Mouse (Mus musculus) spleen, postnatal 10 days (tissue): ENCODE measurements around the gene Hprt.

Experiments used
- DNase-seq, 2 experiments: peaks; one replicate each; pipeline ENCODE4 v3.0.0; 2021 to 2022; ENCODE audit warnings: low spot score in 2 of 2

The Hprt gene

GRCm38 (mm10) chrX:53041006-53041405 is 53.1 kb downstream of the Hprt start:
- peak in 1 of 2 experiments; percentile 17 for DNase-seq

GRCm38 (mm10) chrX:53045187-53045903 is 57.4 kb downstream of the Hprt start:
- DNase-seq, result peak in 1 of 2 experiments; percentile 15

DNA sequence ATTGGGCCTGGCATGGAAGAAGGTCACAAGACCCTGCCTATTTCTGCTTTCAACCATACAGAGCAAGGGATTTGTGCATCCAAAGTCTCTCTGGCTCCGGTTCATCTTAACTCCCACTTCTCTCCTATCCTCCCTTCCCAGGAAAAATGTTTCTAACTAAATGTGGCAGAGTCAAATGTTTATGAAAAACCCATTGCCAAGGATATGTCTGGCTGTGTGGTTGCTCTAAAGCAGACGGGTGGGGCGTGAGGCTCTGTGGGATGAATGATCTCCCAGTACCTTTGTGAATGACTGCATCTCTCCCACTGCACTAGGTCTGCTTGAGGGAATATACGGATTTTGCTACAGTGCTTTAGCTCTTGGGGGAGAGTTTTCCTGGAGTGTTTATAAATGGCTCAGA is 58.1 kb downstream of the Hprt start:
- no peak for DNase-seq

DNA sequence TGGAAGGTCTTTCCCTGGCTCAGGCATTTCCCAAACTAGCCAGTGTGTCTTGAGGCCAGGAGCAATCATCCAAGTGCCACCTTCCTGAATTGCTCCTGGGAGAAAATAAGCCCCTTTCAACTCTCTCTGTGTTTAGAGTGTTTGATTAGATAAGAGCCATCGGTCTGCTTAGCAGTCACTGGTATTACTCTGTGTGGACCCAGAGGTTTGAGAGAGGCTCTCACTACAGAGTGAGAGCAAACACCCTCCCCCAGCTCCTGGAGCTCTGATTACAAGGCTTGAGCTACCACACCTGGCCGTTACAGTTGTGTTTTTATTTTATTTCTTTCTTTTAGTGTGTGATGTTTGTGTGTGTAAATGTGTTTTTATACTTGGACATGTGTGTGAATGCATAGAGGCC is 59.0 kb downstream of the Hprt start:
- no peak for DNase-seq

GRCm38 (mm10) chrX:53049196-53049595 is 61.3 kb downstream of the Hprt start:
- DNase-seq, result no peak

- no peak for DNase-seq
These were observed 62.4 kb downstream of the Hprt start for GRCm38 (mm10) chrX:53050353-53050752.

GRCm38 (mm10) chrX:53052652-53053500 is 64.9 kb downstream of the Hprt start:
- peak in 1 of 2 experiments; percentile 15 for DNase-seq

GRCm38 (mm10) chrX:53053885-53054284 is 65.9 kb downstream of the Hprt start:
- no peak for DNase-seq

DNA sequence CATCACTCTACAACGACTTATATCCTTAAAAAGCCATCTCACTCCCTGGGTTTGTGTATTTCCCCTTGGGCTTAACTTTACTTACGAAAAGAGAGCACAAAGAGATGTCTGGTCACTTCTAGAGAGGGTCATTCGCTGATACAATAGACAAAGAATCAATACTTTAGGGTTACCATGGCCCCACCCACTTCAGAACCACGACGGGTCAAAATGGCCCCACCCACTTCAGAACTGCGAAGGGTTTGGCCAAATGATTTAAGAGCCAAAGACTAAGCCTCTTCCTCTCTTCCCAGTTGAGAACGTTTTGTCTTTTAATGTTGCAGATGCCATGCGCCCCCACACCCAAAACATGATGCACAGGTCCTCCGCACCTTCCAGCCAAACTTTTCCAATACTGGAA is 67.8 kb downstream of the Hprt start:
- no peak for DNase-seq

DNA sequence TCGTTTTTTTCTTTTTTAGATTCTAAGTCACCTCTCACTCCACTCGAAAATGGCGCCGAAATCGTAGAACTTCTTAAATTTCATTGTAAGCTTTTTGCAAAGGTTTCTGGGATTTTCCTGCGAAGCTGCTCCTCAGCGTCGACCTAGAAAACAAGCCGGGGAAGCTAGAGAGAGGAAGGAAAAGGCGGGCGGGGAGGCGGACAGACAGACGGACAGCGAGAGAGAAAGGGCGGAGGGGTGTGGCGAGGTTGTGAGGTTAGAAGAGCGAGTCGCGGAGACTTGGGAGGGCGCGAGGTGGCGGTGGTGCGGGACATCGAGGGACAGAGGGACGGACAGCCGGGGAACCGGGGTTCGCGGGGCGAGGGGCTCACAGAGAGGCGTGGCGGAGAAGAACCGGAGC is 68.7 kb downstream of the Hprt start:
- DNase-seq, result peak; percentile 20 to 51

DNA sequence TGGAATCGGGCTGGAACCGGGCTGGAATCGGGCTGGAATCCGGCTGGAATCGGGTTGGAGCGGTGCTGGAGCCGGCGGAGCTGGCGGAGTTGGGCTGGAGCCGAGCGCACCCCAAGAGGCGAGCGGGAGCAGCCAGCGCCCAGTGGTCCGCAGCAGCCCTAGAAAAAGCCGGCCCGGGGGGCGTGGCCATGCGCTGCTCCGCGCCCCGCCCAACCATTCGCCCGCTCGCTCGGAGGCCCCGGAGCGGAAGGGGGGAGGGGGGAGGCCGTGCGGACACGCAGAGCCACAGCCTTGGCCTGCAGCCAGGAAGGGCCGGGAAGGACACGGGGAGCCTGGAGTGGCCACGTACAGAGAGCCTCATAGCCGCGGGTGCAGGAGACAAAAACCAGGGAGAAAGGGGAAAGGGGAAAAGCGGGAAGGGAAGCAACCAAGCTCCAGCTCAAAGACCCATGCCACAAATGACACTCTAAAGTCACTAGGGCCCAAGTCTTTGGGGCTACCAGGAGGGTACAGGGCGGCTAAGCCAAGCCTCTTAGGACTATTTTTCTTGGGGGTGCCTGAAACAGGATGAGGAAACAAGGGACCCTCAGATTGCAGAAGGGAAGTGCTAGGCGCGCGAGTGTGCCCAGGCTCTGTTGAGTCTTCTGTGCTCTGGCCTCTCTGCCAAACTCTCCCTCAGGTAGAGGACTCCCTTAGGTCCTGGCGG is 69.3 kb downstream of the Hprt start:
- peak; percentile 58 to 84 for DNase-seq

GRCm38 (mm10) chrX:53057760-53058090 is 69.8 kb downstream of the Hprt start:
- no peak for DNase-seq

- peak in 1 of 2 experiments; percentile 14 for DNase-seq
These were observed 70.7 kb downstream of the Hprt start for GRCm38 (mm10) chrX:53058459-53059280.

- no peak for DNase-seq
These were observed 71.6 kb downstream of the Hprt start for GRCm38 (mm10) chrX:53059426-53060007.

DNA sequence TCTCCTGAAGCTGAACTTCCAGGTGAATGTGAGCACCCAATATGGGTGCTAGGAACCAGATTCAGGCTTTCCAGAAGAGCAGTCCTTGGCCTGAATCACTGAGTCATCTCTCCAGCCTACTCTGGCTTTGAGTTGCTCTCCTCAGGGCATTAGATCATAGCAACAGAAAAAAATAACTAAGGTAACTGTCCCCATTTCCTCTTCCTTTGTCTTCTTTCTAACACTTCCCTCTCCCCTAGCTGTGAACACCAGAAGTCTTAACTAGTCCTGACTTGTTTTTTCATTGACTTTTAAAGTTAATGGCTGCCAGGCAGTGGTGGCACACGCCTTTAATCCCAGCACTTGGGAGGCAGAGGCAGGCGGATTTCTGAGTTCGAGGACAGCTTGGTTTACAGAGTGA is 76.5 kb downstream of the Hprt start:
- DNase-seq, result no peak
